ENCODE assay signal across 20 mouse cellular contexts in genomic region chr13:77688651-77689050, GRCm38 (mm10). TPM values are rescaled to one million over a fixed set of nuclear protein-coding genes. Genes with fewer than 3 reads are reported as not detected.
DNase-seq lines count a peak whose midpoint lies in the region.
"Had no signal": no experiment of that assay in that cellular context is flagged by ENCODE, and none has a peak within 500 bp of the region (broad histone marks: within the 10 kb centered on the region; RNA-seq: fewer than 3 reads in every experiment).

No protein-coding gene starts in this region.

- DNase-seq in heart, adult 11 months: peak; percentile 54
- DNase-seq in heart, postnatal 4 days: no peak
- DNase-seq in ES-CJ7 (ENCODE audit: low read depth, low spot score) (peak; percentile 39), R1 (ENCODE audit: low read depth, low spot score) (peak; percentile 39), ZHBTc4 (ENCODE audit: low read depth, low spot score) (peak; percentile 54)
- no peak for DNase-seq in kidney, adult 9 months
- no peak for DNase-seq in cerebellum, adult 18-20 months
- no peak for DNase-seq in adrenal gland, postnatal 36 days
- DNase-seq: adrenal gland, adult 2 months; adrenal gland, adult 8-10 months; adrenal gland, postnatal 10 days; adrenal gland, postnatal 14 days; adrenal gland, postnatal 25 days; B cell, adult 2 months; cerebellum, adult 11 months; cerebellum, adult 11-12 months; cerebellum, adult 2 months; cerebellum, adult 8-10 months; cerebellum, adult 9-10 months; cerebellum, adult 9-11 months had no signal

RNA-seq across cellular contexts. Expression of gene Fam172a, which starts 13.2 kb away (rescaled TPM):
- total RNA-seq in heart, postnatal 4 days (2021): 10 to 100 TPM; 22.9 to 24.6 TPM
- total RNA-seq in adrenal gland, postnatal 36 days (2021): 10 to 100 TPM; 24.3 to 27.9 TPM

Comparison
In these comparisons a context has a peak if more than half of its experiments do, and no peak if none do; other contexts are left out.
1. DNase-seq: peak in heart, adult 11 months (single experiment), ES-CJ7 (single experiment), R1 (single experiment) and ZHBTc4 (single experiment); none in heart, postnatal 4 days (single experiment), kidney, adult 9 months (single experiment), cerebellum, adult 18-20 months (0 of 2) and adrenal gland, postnatal 36 days (0 of 2).